Mouse (Mus musculus): ENCODE measurements at regions not wholly inside any gene's neighbourhood (a gene's known extent, or its start where the extent isn't known, plus 50 kb on each side); places are given as distances from the start of the nearest gene placed in this dataset.

DNA sequence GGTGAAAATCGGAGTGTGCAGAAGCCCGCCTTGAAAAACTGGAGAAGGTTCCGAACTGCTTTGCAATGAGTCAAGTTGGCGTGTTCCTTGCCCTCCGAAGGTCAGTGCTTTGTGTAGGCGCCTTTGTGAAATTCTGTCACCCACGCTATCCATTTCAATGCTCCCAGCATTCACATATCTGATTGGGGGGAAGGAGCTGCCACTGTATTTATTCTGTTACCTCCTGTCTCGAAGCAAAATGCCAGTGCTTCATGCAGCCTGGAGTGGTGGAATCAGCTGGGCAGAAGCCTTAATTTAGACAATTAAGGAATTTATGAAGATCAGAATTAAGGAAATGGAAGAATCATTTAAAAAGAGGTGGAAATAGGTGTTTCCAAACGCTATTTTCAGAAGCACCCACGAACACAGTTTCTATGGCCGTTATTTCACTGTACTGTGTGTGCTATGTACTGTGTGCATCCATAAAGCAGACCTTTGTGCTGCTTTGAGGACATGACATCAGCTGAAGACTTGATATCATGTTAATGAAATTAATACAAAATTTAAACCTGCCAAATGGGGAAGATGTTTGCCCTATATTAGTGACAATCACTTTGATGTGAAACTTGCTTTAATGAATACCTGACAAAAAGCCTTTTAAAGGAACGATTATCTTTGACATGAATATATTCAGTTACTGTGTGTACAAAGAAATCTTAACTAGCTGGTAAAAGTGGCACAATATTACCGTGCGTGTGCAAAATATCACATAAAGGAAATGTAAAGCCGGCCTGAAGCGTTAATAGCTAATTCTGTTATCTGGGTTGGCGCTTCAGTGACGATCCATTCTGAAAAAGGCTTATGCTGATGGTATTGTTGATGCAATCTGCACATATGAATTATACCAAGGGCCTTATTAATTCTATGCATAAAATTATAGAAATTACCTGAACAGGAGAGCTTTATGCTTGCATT, 72.9 kb upstream of the Gls start:
- DNase-seq (ENCODE audit: low spot score) = no peak

DNA sequence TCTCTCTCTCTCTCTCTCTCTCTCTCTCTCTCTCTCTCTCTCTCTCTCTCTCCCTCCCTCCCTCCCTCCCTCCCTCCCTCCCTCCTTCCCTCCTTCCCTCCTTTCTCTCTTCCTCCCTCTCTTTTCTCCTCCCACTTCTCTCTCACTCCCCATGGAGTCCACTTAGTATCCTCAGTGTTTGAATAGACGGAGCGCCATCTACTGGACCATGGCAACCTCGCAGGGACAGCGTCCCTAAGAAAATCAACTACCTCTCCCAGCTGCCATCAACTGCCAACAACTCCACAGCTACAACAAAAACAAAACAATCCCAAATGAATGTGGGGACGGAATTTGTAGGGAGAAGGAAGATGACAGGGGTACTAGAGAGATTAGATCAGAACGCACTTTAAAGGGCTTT, 69.5 kb upstream of the Gls start:
- peak; percentile 69 for DNase-seq (ENCODE audit: low spot score)

DNA sequence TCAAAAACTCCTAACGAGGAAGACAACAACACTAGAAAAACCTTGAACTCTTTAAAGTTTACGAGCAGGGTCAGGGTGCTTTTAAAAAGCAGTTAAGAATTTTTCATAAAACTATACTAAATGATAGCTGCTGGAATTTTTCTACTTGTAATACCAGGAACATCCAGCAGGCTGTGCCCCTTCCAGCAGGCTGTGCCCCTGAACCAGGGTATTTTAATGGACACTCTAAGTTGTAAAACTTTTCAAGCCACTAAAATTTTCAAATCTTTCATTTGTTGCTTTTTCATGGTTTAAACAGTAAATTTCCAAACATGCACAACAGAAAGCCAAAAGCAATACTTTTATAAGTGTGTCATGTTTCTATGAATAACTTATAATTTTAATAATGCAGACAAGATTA, 68.2 kb upstream of the Gls start:
- DNase-seq (ENCODE audit: low spot score) = peak; percentile 16

DNA sequence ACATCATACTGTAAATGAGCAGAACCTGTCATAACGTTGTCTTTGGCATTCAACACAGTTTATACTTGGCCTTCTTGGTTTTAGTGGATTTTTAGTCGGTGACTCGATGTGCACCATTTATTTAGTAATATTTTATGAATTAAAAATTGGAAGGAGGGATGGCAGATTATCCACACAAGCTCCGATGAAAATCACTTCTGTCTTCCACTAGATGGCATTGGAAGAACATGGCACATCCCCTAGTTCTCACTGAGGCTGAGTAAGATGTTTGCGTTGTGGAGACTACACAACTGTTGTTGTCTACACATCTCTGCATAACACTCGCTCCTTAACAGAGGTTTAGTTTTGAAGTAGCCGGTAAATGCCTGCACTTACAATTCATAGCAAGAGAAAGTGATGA, 66.5 kb upstream of the Gls start:
- no peak for DNase-seq (ENCODE audit: low spot score)

DNA sequence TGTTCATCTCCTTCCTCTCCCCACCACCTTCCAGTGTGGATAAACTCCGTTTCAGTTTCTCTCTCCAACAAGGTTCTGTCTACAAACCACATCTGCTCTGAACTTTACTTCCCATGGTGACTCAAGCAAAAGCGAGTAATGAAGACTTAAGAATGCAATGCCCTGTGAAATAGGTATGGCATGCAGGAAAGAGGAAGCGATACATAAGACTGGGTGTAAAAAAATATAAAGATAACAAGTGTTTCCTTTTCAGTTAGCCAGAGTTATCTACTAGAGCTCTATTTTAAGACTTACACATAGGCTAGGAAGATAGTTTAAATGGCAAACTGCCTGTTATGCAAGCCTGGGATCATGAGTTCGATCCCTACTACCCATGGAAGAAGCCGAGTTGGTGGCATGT, 65.3 kb upstream of the Gls start:
- DNase-seq (ENCODE audit: low spot score) = no peak

DNA sequence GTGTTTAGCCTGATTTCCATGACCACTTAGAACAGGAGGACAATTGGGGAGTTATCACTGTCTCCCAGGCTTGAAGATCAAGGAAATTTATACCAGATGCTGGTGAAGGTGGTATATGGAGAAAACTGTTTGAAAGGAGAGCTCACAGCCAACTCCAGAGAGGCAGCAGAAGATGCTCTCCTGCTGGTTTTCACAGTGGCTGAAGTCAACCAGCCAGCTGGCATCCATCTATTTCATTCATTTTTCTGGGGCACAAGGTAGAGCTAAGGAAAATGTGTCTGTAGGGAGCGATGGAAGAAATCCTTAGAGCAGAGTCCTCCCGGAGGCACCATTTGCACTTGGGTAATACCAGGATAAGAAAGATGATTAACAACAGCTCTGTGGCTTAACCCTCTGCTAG, 63.1 kb upstream of the Gls start:
- DNase-seq (ENCODE audit: low spot score) = no peak

DNA sequence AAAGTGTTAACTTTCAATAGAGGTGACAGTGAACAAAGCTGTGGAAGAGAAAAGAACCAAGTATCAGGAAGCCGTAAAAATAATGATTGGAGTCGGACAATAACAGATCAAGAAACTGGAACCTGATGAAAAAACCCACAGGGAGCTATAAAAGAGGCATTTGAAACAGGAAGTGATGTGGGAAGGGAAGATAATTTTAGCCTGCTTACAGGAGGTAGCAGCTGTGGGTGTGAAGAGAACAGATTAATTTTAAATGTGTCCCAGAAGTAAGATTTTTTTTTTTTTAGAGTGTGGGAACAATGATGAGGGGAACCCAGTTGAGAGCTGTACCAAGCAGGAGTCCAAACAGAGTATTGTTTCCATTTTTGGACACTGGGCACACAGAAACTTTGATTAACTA, 61.5 kb upstream of the Gls start:
- DNase-seq (ENCODE audit: low spot score) = no peak

DNA sequence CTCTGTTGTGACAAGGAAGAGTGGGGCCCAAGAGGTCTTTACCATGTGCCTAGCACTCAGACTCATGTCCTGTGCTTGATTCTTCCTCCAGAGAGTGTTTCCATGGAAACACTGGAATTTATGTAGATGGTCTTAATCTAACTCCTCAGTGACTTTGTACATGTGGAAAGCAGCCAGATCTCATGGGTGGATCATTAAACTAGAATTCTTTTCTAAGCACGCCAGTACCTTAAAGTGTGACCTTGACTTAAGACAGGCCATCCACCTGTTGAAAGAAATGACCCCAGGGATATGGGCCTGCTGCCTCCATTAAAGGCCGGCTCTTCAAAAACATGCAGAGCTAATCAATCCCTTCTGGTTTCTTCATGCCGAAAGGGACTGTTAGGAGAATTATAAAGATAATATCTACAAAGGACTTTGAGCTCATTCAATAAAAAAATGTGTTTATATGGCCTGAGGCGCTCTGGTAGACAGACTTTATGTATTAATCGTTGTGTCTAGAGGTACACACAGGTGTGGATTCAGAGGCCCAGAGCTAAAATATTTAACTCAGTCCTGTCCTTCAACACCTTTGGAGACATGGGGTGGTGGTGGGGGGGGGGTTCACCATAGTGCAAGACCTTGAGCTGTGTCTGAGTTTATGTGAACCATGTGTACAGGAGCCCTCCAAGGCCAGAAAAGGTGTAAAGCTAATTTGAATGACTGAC, 60.5 kb upstream of the Gls start:
- DNase-seq (ENCODE audit: low spot score) = no peak

All from ovary, postnatal 14 days (tissue).